Mouse (Mus musculus): ENCODE results near the gene Tmed8. TPM values are rescaled to one million over a fixed set of nuclear protein-coding genes. Genes with fewer than 3 reads are reported as not detected.

The Tmed8 gene
- polyA plus RNA-seq, 1 experiment from 2014 or later: 3.4 TPM

Other genes with a start within 250 kb of the Tmed8 start
- gene Zdhhc22, start 210.0 kb downstream of the Tmed8 start, polyA plus RNA-seq (2014; fragmentation: Nextera tagmentation; extraction: Ambion mirVana): 0.32 and 0.61 TPM in 2 replicates
- gene Tmem63c, start 179.1 kb downstream of the Tmed8 start, polyA plus RNA-seq (2014; fragmentation: Nextera tagmentation; extraction: Ambion mirVana): 0.77 and 1.3 TPM in 2 replicates
- gene Ngb, start 97.9 kb downstream of the Tmed8 start, polyA plus RNA-seq (2014; fragmentation: Nextera tagmentation; extraction: Ambion mirVana): 2.0 and 3.1 TPM in 2 replicates
- gene Gstz1, start 53.3 kb downstream of the Tmed8 start, polyA plus RNA-seq (2014; fragmentation: Nextera tagmentation; extraction: Ambion mirVana): 44.2 and 48.0 TPM in 2 replicates
- 17.4 and 18.7 TPM in 2 replicates for gene Pomt2, start 52.5 kb downstream of the Tmed8 start, polyA plus RNA-seq (2014; fragmentation: Nextera tagmentation; extraction: Ambion mirVana)
- 1.1 and 2.4 TPM in 2 replicates for gene Samd15, start 731 bp downstream of the Tmed8 start, polyA plus RNA-seq (2014; fragmentation: Nextera tagmentation; extraction: Ambion mirVana)
- gene Noxred1, start 38.3 kb upstream of the Tmed8 start, polyA plus RNA-seq (2014; fragmentation: Nextera tagmentation; extraction: Ambion mirVana): 0.67 and 0.78 TPM in 2 replicates
- gene Vipas39, start 65.8 kb upstream of the Tmed8 start, polyA plus RNA-seq (2014; fragmentation: Nextera tagmentation; extraction: Ambion mirVana): 47.2 and 48.3 TPM in 2 replicates
- gene Ahsa1, start 66.0 kb upstream of the Tmed8 start, polyA plus RNA-seq (2014; fragmentation: Nextera tagmentation; extraction: Ambion mirVana): 176 and 187 TPM in 2 replicates
- 0.29 and 0.57 TPM in 2 replicates for gene Ism2, start 99.3 kb upstream of the Tmed8 start, polyA plus RNA-seq (2014; fragmentation: Nextera tagmentation; extraction: Ambion mirVana)
- 93.4 and 100 TPM in 2 replicates for gene Sptlc2, start 187.9 kb upstream of the Tmed8 start, polyA plus RNA-seq (2014; fragmentation: Nextera tagmentation; extraction: Ambion mirVana)
- 256 and 281 TPM in 2 replicates for gene Slirp, start 243.4 kb upstream of the Tmed8 start, polyA plus RNA-seq (2014; fragmentation: Nextera tagmentation; extraction: Ambion mirVana)
- gene Alkbh1, start 243.6 kb upstream of the Tmed8 start, polyA plus RNA-seq (2014; fragmentation: Nextera tagmentation; extraction: Ambion mirVana): 64.0 and 76.9 TPM in 2 replicates

All from stomach, embryonic 14.5 days (tissue).